In genomic region chr10:98694690-98695370, GRCm38 (mm10) we compare ENCODE assay signal across 15 mouse cellular contexts.
"Had no signal": no experiment of that assay in that cellular context is flagged by ENCODE, and none has a peak within 500 bp of the region (broad histone marks: within the 10 kb centered on the region; RNA-seq: fewer than 3 reads in every experiment).

No protein-coding gene starts in this region.

- H3K4me1 ChIP-seq: liver, embryonic 13.5 days; midbrain, embryonic 12.5 days; midbrain, embryonic 15.5 days; neural tube, embryonic 13.5 days had no signal

- H3K36me3 ChIP-seq: liver, embryonic 13.5 days; midbrain, embryonic 12.5 days; midbrain, embryonic 15.5 days; neural tube, embryonic 13.5 days had no signal

- DNase-seq: kidney, adult 11 months; kidney, adult 9 months; kidney, postnatal 14 days; kidney, postnatal 4 days; liver, embryonic 13.5 days; lung, adult 2 months; lung, postnatal 14 days; retina, postnatal 1 day; right cerebral cortex, postnatal 25 days; thymus, postnatal 25 days had no signal

- H3K9me3 ChIP-seq: liver, embryonic 13.5 days; midbrain, embryonic 12.5 days; midbrain, embryonic 15.5 days; neural tube, embryonic 13.5 days had no signal

- H3K4me2 ChIP-seq: liver, embryonic 13.5 days; midbrain, embryonic 12.5 days; midbrain, embryonic 15.5 days; neural tube, embryonic 13.5 days had no signal

- H3K27ac ChIP-seq: liver, embryonic 13.5 days; macrophage; midbrain, embryonic 12.5 days; midbrain, embryonic 15.5 days; neural tube, embryonic 13.5 days had no signal

- H3K9ac ChIP-seq: liver, embryonic 13.5 days; midbrain, embryonic 12.5 days; midbrain, embryonic 15.5 days; neural tube, embryonic 13.5 days had no signal

- ATAC-seq: midbrain, embryonic 15.5 days had no signal

- H3K4me3 ChIP-seq: liver, embryonic 13.5 days; midbrain, embryonic 12.5 days; midbrain, embryonic 15.5 days; myocyte; neural tube, embryonic 13.5 days had no signal

- H3K27me3 ChIP-seq: liver, embryonic 13.5 days; midbrain, embryonic 12.5 days; midbrain, embryonic 15.5 days; neural tube, embryonic 13.5 days had no signal
